Mouse (Mus musculus) gastrocnemius, postnatal 14 days (tissue): ENCODE data around the gene C2cd4b. TPM values are rescaled to one million over a fixed set of nuclear protein-coding genes. Genes with fewer than 3 reads are reported as not detected.

Source experiments
- microRNA-seq, 2 experiments: library from miRNA; unstranded; fragments of <30 nt; microRNA quantifications; one replicate each; pipeline ENCODE4 v1.2.0; 2021
- total RNA-seq, 2 experiments: library from RNA; stranded (reverse); gene quantifications; 2 replicates each; pipeline ENCODE4 v1.2.3; 2021

Gene C2cd4b
- total RNA-seq, 2 experiments from 2014 or later = 0.27 TPM; not detected in 1

Small RNA genes within 50 kb of the gene (microRNA-seq; reads per million reads assigned to microRNA genes)
- gene Mir7241 = 0 reads per million in 2 experiments
- 0 reads per million in 2 experiments for gene Mir7242

Other genes starting within 250 kb of the C2cd4b start
- 100 to 1,000 TPM; 101 to 103 TPM for gene Tln2, start 199.7 kb upstream of the C2cd4b start, total RNA-seq
- gene C2cd4a, start 72.9 kb downstream of the C2cd4b start, total RNA-seq = under 1 TPM; 0.22 to 0.43 TPM
- gene Vps13c, start 81.0 kb downstream of the C2cd4b start, total RNA-seq = 10 to 100 TPM; 21.0 to 22.8 TPM